Mouse (Mus musculus) T-helper 2 cell (primary cell): Measurements from ENCODE around the gene Limch1.

ENCODE experiments used
- in situ Hi-C: fragments of 300-600 bp; cut with MboI, MseI; formaldehyde crosslinking; loops from one replicate; pipeline ENCODE4 v1.15.1; 2025; ENCODE audit warnings: high pct_unique_total_duplicates

The Limch1 gene

DNA sequence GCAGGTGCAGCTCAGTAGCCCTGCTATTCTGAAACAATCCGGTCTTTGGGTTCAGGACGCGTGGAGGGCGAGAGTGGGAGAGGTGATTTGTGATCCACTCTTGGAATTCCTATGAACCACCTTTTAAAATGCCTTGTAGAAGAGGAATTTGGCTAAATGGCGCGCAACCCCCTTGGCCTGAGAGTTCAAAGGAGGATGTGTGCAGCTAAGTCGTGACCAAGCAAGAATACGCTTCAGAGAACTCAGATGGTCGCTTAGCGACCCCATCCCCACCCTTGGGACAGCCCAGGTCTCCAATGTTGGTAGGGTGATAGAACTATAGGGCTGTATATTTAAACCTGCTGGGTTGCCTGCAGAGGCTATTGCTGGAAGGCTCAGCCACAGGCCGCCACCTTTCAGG, 1.1 kb downstream of the Limch1 start:
- in situ Hi-C loops, result no loop called here

- in situ Hi-C loops, result no loop called here
Observed at GRCm38 (mm10) chr5:66747761-66748430, 2.3 kb downstream of the Limch1 start.

GRCm38 (mm10) chr5:66748448-66749115, 3.0 kb downstream of the Limch1 start:
- in situ Hi-C loops, result no loop called here

GRCm38 (mm10) chr5:66750641-66751040, 5.0 kb downstream of the Limch1 start:
- in situ Hi-C loops, result no loop called here

DNA sequence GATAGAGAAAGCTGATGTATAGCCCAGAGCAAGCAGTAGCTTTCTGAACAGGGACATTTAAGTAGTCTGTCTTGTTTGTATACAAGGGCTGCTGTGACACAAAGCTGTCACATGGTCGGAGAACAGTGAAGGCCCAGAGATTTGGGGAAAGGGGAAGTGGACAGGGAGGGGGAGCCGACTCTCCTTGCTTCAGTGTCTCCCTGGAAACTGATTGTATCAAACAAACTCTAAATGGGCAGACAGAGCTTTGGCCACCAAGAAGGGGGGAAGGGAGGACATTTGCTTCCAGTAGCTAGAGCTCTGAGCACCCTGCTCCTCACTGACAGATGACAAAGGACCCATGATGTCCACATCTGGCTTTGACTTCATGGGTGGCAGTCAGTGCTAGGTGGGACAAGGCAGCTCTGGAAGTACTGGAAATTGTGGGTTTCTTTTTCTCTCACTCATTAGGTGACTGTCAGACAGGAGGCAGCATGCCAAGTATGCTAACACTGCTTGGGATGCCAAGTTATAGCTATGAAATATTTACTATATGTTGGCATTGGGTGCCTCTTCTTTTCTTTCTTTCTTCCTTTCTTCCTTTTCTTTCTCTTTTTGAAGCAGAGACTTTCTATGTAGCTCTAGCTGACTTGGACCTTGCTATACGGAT, 5.8 kb downstream of the Limch1 start:
- in situ Hi-C loops, result no loop called here

DNA sequence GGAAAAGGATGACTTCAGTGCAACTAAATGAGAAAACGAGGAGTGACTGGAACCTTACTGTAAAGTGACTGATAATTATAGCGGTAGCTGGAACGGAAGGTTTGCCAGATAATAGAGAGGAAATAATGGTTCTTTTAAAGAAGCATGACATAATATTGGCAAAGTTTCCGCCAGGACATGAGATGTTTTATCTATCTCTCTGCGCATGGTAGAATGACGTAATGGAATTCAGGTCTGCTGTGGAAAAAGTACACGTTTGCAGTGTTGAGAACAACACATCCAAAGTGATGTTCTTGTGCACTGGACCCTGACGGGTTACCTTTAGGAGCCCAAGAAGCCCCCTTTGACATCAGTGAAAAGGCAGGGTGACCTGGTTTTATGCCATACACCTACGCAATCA, 8.0 kb downstream of the Limch1 start:
- in situ Hi-C loops, result no loop called here

DNA sequence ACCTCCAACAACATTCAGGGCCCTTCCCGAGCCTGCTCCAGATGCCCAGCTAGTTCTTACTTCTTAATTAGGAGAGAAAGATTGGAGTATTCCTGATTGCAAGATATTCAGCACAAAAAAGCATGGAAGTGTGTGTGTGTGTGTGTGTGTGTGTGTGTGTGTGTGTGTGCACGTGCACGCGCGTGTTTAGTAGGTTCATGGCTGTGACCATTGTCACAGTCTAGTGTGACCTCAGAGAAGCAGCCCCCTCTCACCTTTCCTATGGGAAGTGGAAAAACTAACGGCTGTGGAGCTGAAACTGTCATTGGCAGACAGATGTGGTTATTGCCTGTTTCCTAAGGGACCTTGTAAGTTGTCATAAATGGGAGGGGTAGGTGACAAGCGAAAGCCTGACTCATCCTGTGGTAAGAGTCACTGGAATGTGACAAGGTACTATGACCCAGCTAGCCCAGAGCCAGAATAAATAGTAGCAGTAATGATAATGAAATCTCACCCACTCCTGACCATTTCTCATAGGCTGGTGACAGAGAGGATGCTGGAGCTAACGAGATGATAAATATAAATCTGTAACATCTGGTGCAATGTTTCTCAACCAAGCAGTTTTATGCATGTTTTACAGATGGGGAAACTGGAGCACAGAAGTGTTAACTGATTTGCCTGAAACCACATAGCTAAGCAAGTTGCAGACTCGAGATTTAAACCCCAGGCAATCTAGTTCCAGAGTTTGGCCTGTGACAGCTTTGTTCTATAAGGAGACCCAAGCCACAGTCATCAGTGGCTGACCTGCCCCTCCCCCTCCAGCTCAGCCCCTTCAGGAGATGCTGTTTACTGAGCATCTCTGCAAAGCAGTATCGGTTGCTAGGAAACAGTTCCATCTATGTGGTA, 11.4 kb downstream of the Limch1 start:
- in situ Hi-C loops, result no loop called here

DNA sequence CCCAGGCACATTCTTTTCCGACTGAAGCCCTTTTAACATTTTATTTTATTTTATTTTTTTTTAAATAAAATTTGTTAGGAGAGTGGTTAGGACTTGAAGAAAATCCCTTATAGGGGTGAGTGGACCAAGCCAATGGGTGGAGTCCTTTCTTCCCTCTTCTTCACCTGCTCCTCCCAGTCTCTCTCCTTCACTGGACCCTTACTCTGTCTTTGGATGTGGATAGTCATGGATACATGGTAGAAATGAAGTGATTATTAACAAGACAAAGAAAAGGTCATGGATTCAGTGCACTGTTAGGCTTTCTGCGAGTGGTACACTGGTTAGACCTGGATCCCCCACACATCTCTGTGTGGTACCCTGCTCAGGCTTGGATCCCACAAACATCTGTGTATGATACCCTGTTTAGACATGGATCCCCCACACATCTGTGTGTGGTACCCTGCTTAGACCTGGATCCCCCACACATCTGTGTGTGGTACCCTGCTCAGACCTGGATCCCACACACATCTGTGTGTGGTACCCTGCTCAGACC, 12.1 kb downstream of the Limch1 start:
- in situ Hi-C loops, result no loop called here

GRCm38 (mm10) chr5:66759354-66759753, 13.7 kb downstream of the Limch1 start:
- in situ Hi-C loops, result no loop called here

GRCm38 (mm10) chr5:66760747-66761146, 15.1 kb downstream of the Limch1 start:
- in situ Hi-C loops, result no loop called here

- in situ Hi-C loops, result no loop called here
Observed at GRCm38 (mm10) chr5:66762006-66762405, 16.4 kb downstream of the Limch1 start.

GRCm38 (mm10) chr5:66764129-66764528, 18.5 kb downstream of the Limch1 start:
- in situ Hi-C loops, result no loop called here

GRCm38 (mm10) chr5:66765911-66766310, 20.3 kb downstream of the Limch1 start:
- in situ Hi-C loops, result no loop called here

GRCm38 (mm10) chr5:66768034-66768433, 22.4 kb downstream of the Limch1 start:
- in situ Hi-C loops, result no loop called here

GRCm38 (mm10) chr5:66769070-66769469, 23.4 kb downstream of the Limch1 start:
- in situ Hi-C loops, result no loop called here

DNA sequence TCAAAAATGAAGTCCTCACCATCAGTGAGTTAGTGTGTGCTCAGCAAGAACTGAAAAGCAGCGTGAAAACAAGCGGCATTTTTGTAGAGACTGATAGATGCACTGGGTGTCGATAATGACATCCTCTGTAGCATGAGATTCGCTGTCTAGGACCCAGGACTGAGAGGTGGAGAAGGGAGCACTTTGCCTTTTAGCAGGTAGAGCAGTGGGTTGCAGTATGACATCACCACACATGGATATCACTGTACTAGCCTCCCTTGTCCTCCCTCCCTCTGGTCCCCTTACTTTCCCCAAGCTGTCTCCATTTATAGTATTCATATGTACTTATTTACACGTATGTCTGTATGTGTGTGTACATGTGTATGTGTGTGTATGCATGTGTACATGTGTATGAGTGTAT, 23.9 kb downstream of the Limch1 start:
- in situ Hi-C loops, result no loop called here

- in situ Hi-C loops, result no loop called here
Observed at GRCm38 (mm10) chr5:66777999-66778710, 32.5 kb downstream of the Limch1 start.

GRCm38 (mm10) chr5:66780371-66780770, 34.7 kb downstream of the Limch1 start:
- in situ Hi-C loops, result no loop called here

DNA sequence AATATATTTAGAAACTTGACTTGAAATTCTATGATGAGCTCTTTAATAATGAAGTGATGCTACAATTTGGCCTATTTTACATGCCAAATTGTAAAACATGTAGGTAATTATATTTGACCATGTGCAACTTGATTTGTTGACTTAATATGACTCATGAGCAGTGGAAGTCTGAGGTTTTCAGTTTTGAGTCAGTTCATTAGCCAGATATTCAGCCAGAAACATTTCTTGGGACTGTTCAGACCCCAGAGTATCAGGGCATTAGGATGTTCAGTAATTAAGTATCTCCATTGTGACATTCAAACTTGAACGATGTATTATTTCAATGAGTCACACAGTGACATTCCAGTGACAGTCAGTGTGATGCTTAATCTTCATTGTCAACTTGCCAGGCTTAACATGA, 35.9 kb downstream of the Limch1 start:
- in situ Hi-C loops, result no loop called here

GRCm38 (mm10) chr5:66782851-66783250, 37.2 kb downstream of the Limch1 start:
- in situ Hi-C loops, result no loop called here
